Mouse (Mus musculus) midbrain, embryonic 14.5 days (tissue): ENCODE results near the gene Ppil6. TPM values are rescaled to one million over a fixed set of nuclear protein-coding genes. Genes with fewer than 3 reads are reported as not detected.
A peak's percentile ranks its signal among the peaks of the same experiment; 100 is the strongest.

ENCODE experiments used
- ATAC-seq: fragments of 200-750 bp; cut with Nextera tagmentation; 2 replicates; pipeline ENCODE4 v1.8.0; 2017; ENCODE audit warnings: moderate number of reproducible peaks, moderate library complexity; ENCODE audit not compliant: low FRiP score, low TSS enrichment
- DNase-seq: peaks from one replicate; pipeline ENCODE4 v3.0.0-alpha.2; 2015
- H3K27ac ChIP-seq: fragments of 300-500 bp; sonication (generic); replicated peaks from 2 replicates; pipeline ENCODE4 v1.5.1; 2014; ENCODE audit warnings: mild to moderate bottlenecking, low read depth, low read length, moderate library complexity
- H3K27me3 ChIP-seq: fragments of 300-500 bp; sonication (generic); 2 replicates; pipeline ENCODE4 v1.6.1; 2014; ENCODE audit warnings: low read length, control low read depth, mixed read lengths; ENCODE audit not compliant: control insufficient read depth, insufficient read depth
- H3K36me3 ChIP-seq: fragments of 300-500 bp; sonication (generic); 2 replicates; pipeline ENCODE4 v1.6.1; 2014; ENCODE audit warnings: low read length, control low read depth; ENCODE audit not compliant: control insufficient read depth, insufficient read depth
- H3K4me1 ChIP-seq: fragments of 300-500 bp; sonication (generic); 2 replicates; pipeline ENCODE4 v1.6.1; 2014; ENCODE audit warnings: mild to moderate bottlenecking, antibody characterized with exemption, low read length, control low read depth; ENCODE audit not compliant: control insufficient read depth, insufficient read depth
- H3K4me2 ChIP-seq: fragments of 300-500 bp; sonication (generic); 2 replicates; pipeline ENCODE4 v1.6.1; 2014; ENCODE audit warnings: mild to moderate bottlenecking, low read length, moderate library complexity
- H3K4me3 ChIP-seq: fragments of 300-500 bp; sonication (generic); replicated peaks from 2 replicates; pipeline ENCODE4 v1.5.1; 2014; ENCODE audit warnings: low read depth, low read length
- H3K9ac ChIP-seq: fragments of 300-500 bp; sonication (generic); replicated peaks from 2 replicates; pipeline ENCODE4 v1.6.1; 2014; ENCODE audit warnings: mild to moderate bottlenecking, low read length, moderate library complexity
- H3K9me3 ChIP-seq: fragments of 300-500 bp; sonication (generic); 2 replicates; pipeline ENCODE4 v1.6.1; 2016; ENCODE audit warnings: low read length, control low read depth, mixed read lengths; ENCODE audit not compliant: control insufficient read depth
- WGBS: fragments of 180-500 bp; shearing (Covaris S2); extraction: QIAGEN DNeasy Blood & Tissue Kit; methylation state at CpG from one replicate; pipeline ENCODE4 v1.1.7; 2014; 5-methylcytosine and 5-hydroxymethylcytosine counted together
- polyA plus RNA-seq: library from polyadenylated mRNA; unstranded; fragments of >200 nt; fragmentation: Nextera tagmentation; extraction: Ambion mirVana; gene quantifications from 2 replicates; pipeline ENCODE4 v1.2.1, GENCODE M21; 2014

Gene Ppil6
- polyA plus RNA-seq, 1 experiment from 2014 or later, result 1.3 TPM

DNA sequence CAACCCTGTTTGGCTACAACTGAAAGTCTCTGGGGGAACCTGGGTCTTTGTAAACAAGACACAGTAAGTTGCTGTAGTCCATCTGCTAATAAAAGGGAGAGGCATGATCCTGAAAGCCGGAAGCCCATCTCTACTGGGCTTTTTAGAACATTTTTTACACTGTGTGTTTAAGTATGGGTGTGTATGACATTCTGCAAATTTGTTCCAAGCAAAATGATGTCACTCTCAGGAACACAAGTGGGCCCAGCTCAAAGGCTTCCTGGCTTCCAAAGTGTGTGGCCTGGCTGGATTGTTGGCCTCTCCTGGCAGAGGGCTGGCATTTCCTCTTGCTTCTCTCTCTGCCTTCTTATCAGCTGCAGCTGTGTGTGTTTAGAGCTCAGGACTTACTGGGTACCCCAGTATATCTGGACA, 15.3 kb upstream of the Ppil6 start:
- WGBS, result 93% methylated on average over 1 of the region's 1 CpGs
- DNase-seq (no peak), ATAC-seq (no peak)
- Histone ChIP-seq H3K27me3 (no peaks in the 10 kb centered on the region), H3K4me1 (peaks cover 21% of the 10 kb centered on the region), H3K4me2 (no peak overlapping the region), H3K27ac (no peak overlapping the region), H3K9me3 (no peaks in the 10 kb centered on the region), H3K36me3 (no peaks in the 10 kb centered on the region), H3K9ac (no peak overlapping the region), H3K4me3 (no peak overlapping the region)

DNA sequence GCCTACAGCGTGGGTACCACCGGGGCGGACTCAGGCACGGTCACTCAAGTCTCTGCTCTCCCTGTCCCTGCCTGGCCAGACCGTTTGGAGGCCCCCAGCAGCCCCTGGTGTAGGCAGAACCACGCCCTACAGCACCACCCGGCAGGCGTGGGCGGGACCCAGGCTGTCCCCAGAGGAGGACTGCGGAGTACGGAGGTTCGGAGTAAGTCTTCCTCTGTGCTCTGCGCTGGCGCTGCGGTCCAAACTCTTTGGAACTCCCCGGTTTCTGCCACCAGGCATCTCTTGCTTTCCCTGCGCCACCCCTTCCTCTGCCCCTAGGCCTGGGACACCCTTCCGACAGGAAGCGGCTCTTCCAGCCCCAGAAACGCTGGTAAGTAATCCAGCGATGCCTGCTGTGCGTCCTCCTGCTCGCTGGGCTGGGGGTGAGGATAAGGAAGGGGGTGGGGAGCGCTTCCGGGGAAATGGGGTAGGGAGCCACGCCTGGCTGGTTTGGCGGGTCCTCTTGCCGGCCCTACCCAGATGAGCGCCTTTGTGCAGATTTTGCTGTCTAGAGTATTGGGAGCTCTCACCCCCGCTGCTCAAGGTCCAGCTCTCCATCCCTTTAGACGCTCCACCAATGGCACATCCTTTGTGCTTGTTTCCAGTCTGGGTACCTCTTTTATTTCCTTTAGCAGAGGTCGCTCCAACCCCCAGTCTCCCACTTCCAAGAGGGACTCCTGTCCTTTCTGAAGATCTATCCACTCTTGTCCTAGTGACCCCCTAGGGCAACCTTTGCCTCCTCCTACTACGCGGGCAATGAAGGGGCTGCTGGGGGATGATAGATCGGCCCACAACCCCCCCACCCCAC, 13.8 kb upstream of the Ppil6 start, which contains the start of gene Mical1:
Gene Mical1, plus strand, starts transcription at position 144 of the 847 bp plus-strand sequence.
- Histone ChIP-seq H3K9ac (peak within 1 kb of the TSS; percentile 66), H3K27me3 (no peaks in the 10 kb centered on the region), H3K36me3 (no peaks in the 10 kb centered on the region), H3K4me2 (peak within 1 kb of the TSS; percentile 93), H3K9me3 (no peaks in the 10 kb centered on the region), H3K4me1 (peaks cover 21% of the 10 kb centered on the region), H3K4me3 (peak within 1 kb of the TSS; percentile 53), H3K27ac (peak within 1 kb of the TSS; percentile 74)
- ATAC-seq (peak; percentile 61), DNase-seq (peak; percentile 72)
- WGBS, result under 1% methylated on average over 35 of the region's 35 CpGs

DNA sequence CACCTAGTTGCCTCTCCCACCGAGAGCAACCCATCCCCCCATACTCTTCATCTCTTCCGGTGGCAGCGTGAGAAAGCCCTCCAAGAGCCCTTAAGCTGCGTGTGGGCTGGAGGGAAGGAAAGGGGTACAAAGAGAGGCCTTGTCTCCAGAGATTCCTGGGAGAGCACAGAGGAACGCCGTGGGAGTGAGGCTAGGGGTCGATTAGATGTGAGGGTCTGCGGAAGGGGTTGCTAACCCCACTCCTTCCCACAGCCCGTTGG, 13.3 kb upstream of the Ppil6 start:
- Histone ChIP-seq H3K27ac (peak overlapping the region; percentile 74), H3K36me3 (peaks cover under 1% of the 10 kb centered on the region; the same call in 1 of the 2 replicates), H3K4me1 (peaks cover 21% of the 10 kb centered on the region), H3K9ac (peak overlapping the region; percentile 66), H3K9me3 (no peaks in the 10 kb centered on the region), H3K4me2 (peak overlapping the region; percentile 93), H3K4me3 (peak overlapping the region; percentile 53), H3K27me3 (no peaks in the 10 kb centered on the region)
- ATAC-seq (peak; percentile 34; the same call in 1 of the 2 replicates), DNase-seq (peak; percentile 75)
- 0% methylated on average over 9 of the region's 9 CpGs for WGBS

DNA sequence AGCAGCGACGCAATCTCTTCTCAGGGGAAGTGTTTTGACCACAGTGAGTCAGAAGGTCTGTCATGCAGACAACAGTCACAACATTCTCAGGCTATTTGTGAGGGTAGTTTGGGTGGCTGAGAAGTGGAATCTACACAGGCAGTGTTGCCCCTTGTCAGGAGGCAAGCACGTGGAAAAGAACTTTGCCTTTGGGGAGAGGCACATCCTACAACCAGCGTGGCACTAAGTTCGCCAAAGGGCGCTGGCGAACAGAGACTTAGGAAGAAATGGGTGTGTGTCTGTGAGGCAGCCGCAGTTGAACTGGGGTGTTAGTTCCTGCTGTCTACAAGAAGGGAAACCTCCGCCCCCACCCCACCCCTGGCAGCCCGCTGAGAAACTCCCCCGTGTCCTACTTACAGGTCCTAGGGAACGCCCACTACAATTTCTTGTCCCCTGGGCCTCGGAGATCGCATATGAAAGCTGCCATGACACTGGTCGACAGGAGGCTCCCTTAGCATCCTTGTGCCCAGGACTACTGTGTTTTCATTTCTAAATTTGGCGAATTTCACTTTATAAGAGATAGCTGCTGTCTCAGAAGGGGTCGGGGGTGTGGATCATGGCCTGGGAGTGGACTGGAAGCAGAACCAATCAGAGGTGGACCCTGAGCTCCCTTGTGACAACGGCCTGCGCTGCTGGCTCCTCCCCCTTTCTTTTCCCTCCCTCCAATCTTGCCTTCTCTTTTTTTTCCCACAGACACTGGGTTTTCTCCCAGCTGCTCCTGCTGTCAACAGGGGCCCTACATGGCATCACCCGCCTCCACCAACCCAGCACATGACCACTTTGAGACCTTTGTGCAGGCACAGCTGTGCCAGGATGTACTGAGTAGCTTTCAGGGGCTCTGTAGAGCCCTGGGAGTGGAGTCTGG, 12.7 kb upstream of the Ppil6 start:
- peak; percentile 67 for DNase-seq
- Histone ChIP-seq H3K9me3 (no peaks in the 10 kb centered on the region), H3K27ac (peak overlapping the region; percentile 74), H3K4me1 (peaks cover 21% of the 10 kb centered on the region), H3K4me3 (peak overlapping the region; percentile 53), H3K9ac (peak overlapping the region; percentile 66; the same call in 1 of the 2 replicates), H3K36me3 (peaks cover 6% of the 10 kb centered on the region; the same call in 1 of the 2 replicates), H3K27me3 (no peaks in the 10 kb centered on the region), H3K4me2 (peak overlapping the region; percentile 93)
- ATAC-seq, result peak; percentile 70
- WGBS, result 2% methylated on average over 20 of the region's 20 CpGs

DNA sequence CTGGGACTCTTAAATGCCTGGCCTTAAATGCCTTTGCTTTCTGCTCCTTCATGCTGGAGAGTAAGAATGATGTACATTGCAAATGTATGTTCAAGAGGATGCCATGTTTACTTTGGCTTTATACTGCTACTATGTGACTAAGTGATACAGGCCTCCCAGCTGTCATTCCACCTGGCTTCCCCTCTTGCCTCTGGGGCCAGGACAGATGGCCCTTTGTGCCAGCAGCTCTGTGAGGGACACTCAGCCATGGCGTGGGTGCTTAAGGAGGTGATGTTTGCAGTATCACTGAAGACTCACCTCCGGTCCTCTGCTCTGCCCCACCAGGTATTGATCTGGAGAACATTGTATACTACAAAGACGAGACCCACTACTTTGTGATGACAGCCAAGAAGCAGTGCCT, 10.3 kb upstream of the Ppil6 start:
- Histone ChIP-seq H3K9ac (no peak overlapping the region), H3K36me3 (peaks cover 25% of the 10 kb centered on the region), H3K4me1 (peaks cover 21% of the 10 kb centered on the region), H3K27me3 (no peaks in the 10 kb centered on the region), H3K4me3 (no peak overlapping the region), H3K27ac (no peak overlapping the region), H3K9me3 (no peaks in the 10 kb centered on the region), H3K4me2 (no peak overlapping the region)
- WGBS, result 84% methylated on average over 3 of the region's 3 CpGs
- ATAC-seq, result no peak
- no peak for DNase-seq

DNA sequence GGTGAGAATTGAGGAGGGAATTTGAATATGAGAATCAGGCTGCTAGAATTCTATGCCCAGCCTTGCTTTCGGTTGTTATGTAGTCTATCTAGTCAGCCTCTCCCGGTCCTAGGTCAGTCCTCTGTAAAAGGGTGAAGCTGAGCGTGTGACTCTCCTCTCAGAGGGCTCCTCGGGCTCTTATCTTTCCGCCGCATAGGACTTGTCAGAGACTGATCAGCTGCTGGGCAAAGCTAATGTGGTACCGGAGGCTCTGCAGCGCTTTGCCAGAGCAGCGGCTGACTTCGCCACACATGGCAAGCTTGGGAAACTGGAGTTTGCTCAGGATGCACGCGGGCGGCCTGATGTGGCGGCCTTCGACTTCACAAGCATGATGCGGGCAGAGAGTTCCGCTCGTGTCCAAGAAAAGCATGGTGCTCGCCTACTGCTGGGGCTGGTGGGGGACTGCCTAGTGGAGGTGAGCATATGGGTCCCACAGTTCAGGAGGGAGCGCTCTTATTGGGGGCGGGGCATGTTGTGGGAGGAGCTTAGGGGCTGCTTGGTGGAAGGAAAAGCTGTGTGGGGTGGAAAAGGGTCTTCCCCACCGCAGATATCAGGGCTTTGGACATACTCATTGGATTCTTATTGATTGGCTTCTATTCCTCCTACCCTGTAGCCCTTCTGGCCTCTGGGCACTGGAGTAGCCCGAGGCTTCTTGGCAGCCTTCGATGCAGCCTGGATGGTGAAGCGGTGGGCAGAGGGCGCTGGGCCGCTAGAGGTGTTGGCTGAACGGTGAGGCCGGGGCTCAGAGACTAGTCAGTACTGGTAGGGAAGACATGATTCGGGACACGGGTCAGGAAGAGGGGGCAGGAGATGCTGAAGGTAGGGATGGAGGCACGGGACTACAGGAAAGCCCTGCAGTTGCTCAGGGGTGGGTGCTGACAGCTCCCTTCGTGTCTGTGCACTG, 9.0 kb upstream of the Ppil6 start:
- DNase-seq, result no peak
- no peak overlapping the region for H3K27ac ChIP-seq

DNA sequence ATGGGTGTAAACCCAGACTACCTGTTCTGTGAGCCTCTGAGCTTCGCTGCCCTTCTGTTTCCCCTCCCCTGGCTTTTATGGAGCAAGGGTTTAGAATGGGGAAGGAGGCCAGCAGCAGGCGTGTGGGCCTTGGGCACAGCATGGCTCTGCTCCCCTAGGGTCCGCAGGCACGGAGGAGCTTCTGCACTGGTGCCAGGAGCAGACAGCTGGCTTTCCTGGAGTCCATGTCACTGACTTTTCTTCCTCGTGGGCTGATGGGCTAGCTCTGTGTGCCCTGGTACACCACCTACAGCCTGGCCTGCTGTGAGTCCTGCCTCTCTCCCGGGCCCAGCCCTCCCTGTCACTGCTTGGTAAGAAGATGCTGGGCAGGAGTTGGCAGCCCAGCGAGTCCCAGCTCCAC, 7.8 kb upstream of the Ppil6 start:
- Histone ChIP-seq H3K27ac (no peak overlapping the region), H3K4me1 (peaks cover 11% of the 10 kb centered on the region), H3K9ac (no peak overlapping the region), H3K27me3 (no peaks in the 10 kb centered on the region), H3K36me3 (peaks cover 46% of the 10 kb centered on the region), H3K4me2 (no peak overlapping the region), H3K9me3 (no peaks in the 10 kb centered on the region), H3K4me3 (no peak overlapping the region)
- 76% methylated on average over 7 of the region's 7 CpGs for WGBS
- ATAC-seq, result no peak
- no peak for DNase-seq

More for the DNA sequence above, 9.0 kb upstream of the Ppil6 start:
- H3K9ac ChIP-seq, result no peak overlapping the region
- no peak overlapping the region for H3K4me2 ChIP-seq
- no peaks in the 10 kb centered on the region for H3K27me3 ChIP-seq
- peaks cover 37% of the 10 kb centered on the region for H3K36me3 ChIP-seq
- no peaks in the 10 kb centered on the region for H3K9me3 ChIP-seq
- 71% methylated on average over 33 of the region's 33 CpGs for WGBS
- no peak for ATAC-seq
- H3K4me3 ChIP-seq, result no peak overlapping the region
- peaks cover 16% of the 10 kb centered on the region for H3K4me1 ChIP-seq

DNA sequence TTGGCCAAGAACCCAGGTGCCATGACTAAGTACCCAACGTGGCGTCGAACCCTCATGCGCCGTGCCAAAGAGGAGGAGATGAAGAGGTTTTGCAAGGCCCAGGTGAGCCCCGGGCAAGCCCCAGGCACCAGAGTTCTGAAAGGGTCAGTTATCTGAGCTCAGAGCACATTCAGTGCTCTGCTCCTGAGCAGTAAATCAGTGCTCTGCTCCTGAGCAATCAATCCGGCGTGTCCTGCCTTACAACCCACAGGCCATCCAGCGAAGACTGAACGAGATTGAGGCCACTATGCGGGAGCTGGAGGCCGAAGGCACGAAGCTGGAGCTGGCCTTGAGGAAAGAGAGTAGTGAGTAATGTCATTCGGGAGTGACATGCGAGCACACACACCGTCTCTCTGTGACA, 4.5 kb upstream of the Ppil6 start:
- no peak overlapping the region for H3K4me3 ChIP-seq
- H3K9ac ChIP-seq, result no peak overlapping the region
- H3K9me3 ChIP-seq, result no peaks in the 10 kb centered on the region
- no peaks in the 10 kb centered on the region for H3K27me3 ChIP-seq
- H3K27ac ChIP-seq, result no peak overlapping the region
- WGBS, result 95% methylated on average over 16 of the region's 16 CpGs
- no peak for DNase-seq
- no peak for ATAC-seq
- H3K4me2 ChIP-seq, result no peak overlapping the region
- peaks cover 17% of the 10 kb centered on the region for H3K4me1 ChIP-seq
- peaks cover 46% of the 10 kb centered on the region for H3K36me3 ChIP-seq
